Mouse (Mus musculus) liver, embryonic 11.5 days (tissue): Measurements from ENCODE around the gene Pvalb. TPM values are rescaled to one million over a fixed set of nuclear protein-coding genes. Genes with fewer than 3 reads are reported as not detected.

ENCODE experiments used
- ATAC-seq: fragments of 200-750 bp; cut with Nextera tagmentation; replicated peaks from 2 replicates; pipeline ENCODE4 v1.8.0; 2017; ENCODE audit warnings: moderate number of reproducible peaks, mild to moderate bottlenecking, moderate TSS enrichment, moderate library complexity; ENCODE audit not compliant: low FRiP score
- DNase-seq: peaks from one replicate; pipeline ENCODE4 v3.0.0-alpha.2; 2017; ENCODE audit warnings: low spot score
- H3K27ac ChIP-seq: fragments of 300-500 bp; sonication (generic); 2 replicates; pipeline ENCODE4 v1.5.1; 2014; ENCODE audit warnings: mild to moderate bottlenecking, low read depth, low read length, control low read depth
- H3K27me3 ChIP-seq: fragments of 300-500 bp; sonication (generic); replicated peaks from 2 replicates; pipeline ENCODE4 v1.6.1; 2014; ENCODE audit warnings: low read length, mixed read lengths; ENCODE audit not compliant: control insufficient read depth, insufficient read depth
- H3K36me3 ChIP-seq: fragments of 300-500 bp; sonication (generic); 2 replicates; pipeline ENCODE4 v1.6.1; 2014; ENCODE audit warnings: mild to moderate bottlenecking, low read length, moderate library complexity, mixed read lengths; ENCODE audit not compliant: control insufficient read depth, insufficient read depth
- H3K4me1 ChIP-seq: fragments of 300-500 bp; sonication (generic); replicated peaks from 2 replicates; pipeline ENCODE4 v1.6.1; 2014; ENCODE audit warnings: low read length, mixed read lengths; ENCODE audit not compliant: control insufficient read depth, insufficient read depth
- H3K4me2 ChIP-seq: fragments of 300-500 bp; sonication (generic); 2 replicates; pipeline ENCODE4 v1.6.1; 2014; ENCODE audit warnings: mild to moderate bottlenecking, control low read depth, moderate library complexity
- H3K4me3 ChIP-seq: fragments of 300-500 bp; sonication (generic); 2 replicates; pipeline ENCODE4 v1.5.1; 2014; ENCODE audit warnings: low read depth, low read length, control low read depth
- H3K9ac ChIP-seq: fragments of 300-500 bp; sonication (generic); 2 replicates; pipeline ENCODE4 v1.6.1; 2014; ENCODE audit warnings: low read depth, low read length, control low read depth
- H3K9me3 ChIP-seq: fragments of 300-500 bp; sonication (generic); 2 replicates; pipeline ENCODE4 v1.6.1; 2016; ENCODE audit warnings: low read length, inconsistent platforms, mixed read lengths; ENCODE audit not compliant: control insufficient read depth
- WGBS: fragments of 180-500 bp; shearing (Covaris S2); extraction: QIAGEN DNeasy Blood & Tissue Kit; methylation state at CpG from one replicate; pipeline ENCODE4 v1.1.7; 2014; 5-methylcytosine and 5-hydroxymethylcytosine counted together
- polyA plus RNA-seq: library from polyadenylated mRNA; unstranded; fragments of >200 nt; fragmentation: Nextera tagmentation; extraction: Ambion mirVana; gene quantifications from 2 replicates; pipeline ENCODE4 v1.2.1, GENCODE M21; 2014

The Pvalb gene
- polyA plus RNA-seq, 1 experiment from 2014 or later, result not detected

GRCm38 (mm10) chr15:78210203-78210602 is 4.0 kb upstream of the Pvalb start:
- no peak for DNase-seq
- no peak for ATAC-seq
- H3K4me3 ChIP-seq, result no peak overlapping the region
- no peaks in the 10 kb centered on the region for H3K4me1 ChIP-seq
- no peak overlapping the region for H3K27ac ChIP-seq
- H3K9me3 ChIP-seq, result no peaks in the 10 kb centered on the region
- H3K9ac ChIP-seq, result no peak overlapping the region
- peaks cover 16% of the 10 kb centered on the region for H3K27me3 ChIP-seq
- H3K36me3 ChIP-seq, result no peaks in the 10 kb centered on the region
- H3K4me2 ChIP-seq, result no peak overlapping the region
- 81% methylated on average over 4 of the region's 4 CpGs for WGBS

GRCm38 (mm10) chr15:78205192-78205591 is 1.0 kb downstream of the Pvalb start:
- Histone ChIP-seq H3K9me3 (no peaks in the 10 kb centered on the region), H3K36me3 (no peaks in the 10 kb centered on the region), H3K27ac (no peak overlapping the region), H3K27me3 (peaks cover 53% of the 10 kb centered on the region), H3K4me3 (no peak overlapping the region), H3K4me1 (no peaks in the 10 kb centered on the region), H3K9ac (no peak overlapping the region), H3K4me2 (no peak overlapping the region)
- ATAC-seq (no peak), DNase-seq (no peak)
- 35% methylated on average over 3 of the region's 3 CpGs for WGBS

- no peak for ATAC-seq
- H3K9ac ChIP-seq, result no peak overlapping the region
- WGBS, result 3% methylated on average over 41 of the region's 41 CpGs
- no peaks in the 10 kb centered on the region for H3K36me3 ChIP-seq
- H3K4me2 ChIP-seq, result peak overlapping the region; percentile 59
- no peaks in the 10 kb centered on the region for H3K9me3 ChIP-seq
- H3K27me3 ChIP-seq, result peaks cover 57% of the 10 kb centered on the region
- no peak overlapping the region for H3K27ac ChIP-seq
- no peak overlapping the region for H3K4me3 ChIP-seq
- DNase-seq, result peak; percentile 44
- H3K4me1 ChIP-seq, result no peaks in the 10 kb centered on the region
Measured at GRCm38 (mm10) chr15:78204053-78204847, 1.9 kb downstream of the Pvalb start.

GRCm38 (mm10) chr15:78195096-78195880 is 10.9 kb downstream of the Pvalb start:
- H3K27me3 ChIP-seq, result peaks cover 5% of the 10 kb centered on the region

GRCm38 (mm10) chr15:78194320-78194719 is 11.9 kb downstream of the Pvalb start:
- 71% methylated on average over 3 of the region's 3 CpGs for WGBS

More at GRCm38 (mm10) chr15:78195096-78195880, 10.9 kb downstream of the Pvalb start:
- no peak overlapping the region for H3K27ac ChIP-seq
- no peaks in the 10 kb centered on the region for H3K4me1 ChIP-seq
- no peak overlapping the region for H3K4me3 ChIP-seq
- H3K36me3 ChIP-seq, result no peaks in the 10 kb centered on the region
- no peak for DNase-seq
- WGBS, result 68% methylated on average over 28 of the region's 28 CpGs
- no peak for ATAC-seq
- H3K9me3 ChIP-seq, result no peaks in the 10 kb centered on the region
- H3K4me2 ChIP-seq, result no peak overlapping the region
- H3K9ac ChIP-seq, result no peak overlapping the region

GRCm38 (mm10) chr15:78189636-78190035 is 16.6 kb downstream of the Pvalb start:
- Histone ChIP-seq H3K9me3 (no peaks in the 10 kb centered on the region), H3K27ac (no peak overlapping the region), H3K4me3 (no peak overlapping the region), H3K27me3 (no peaks in the 10 kb centered on the region; the same call in 1 of the 2 replicates), H3K9ac (no peak overlapping the region), H3K4me2 (no peak overlapping the region), H3K36me3 (no peaks in the 10 kb centered on the region), H3K4me1 (no peaks in the 10 kb centered on the region)
- no peak for DNase-seq
- ATAC-seq, result no peak
- WGBS, result 87% methylated on average over 7 of the region's 7 CpGs

More at GRCm38 (mm10) chr15:78194320-78194719, 11.9 kb downstream of the Pvalb start:
- Histone ChIP-seq H3K4me1 (no peaks in the 10 kb centered on the region), H3K4me3 (no peak overlapping the region), H3K27ac (no peak overlapping the region), H3K27me3 (peaks cover 2% of the 10 kb centered on the region), H3K36me3 (no peaks in the 10 kb centered on the region), H3K9ac (no peak overlapping the region), H3K4me2 (no peak overlapping the region), H3K9me3 (no peaks in the 10 kb centered on the region)
- ATAC-seq (no peak), DNase-seq (no peak)

- no peak overlapping the region for H3K9ac ChIP-seq
Measured at GRCm38 (mm10) chr15:78188546-78188945, 17.7 kb downstream of the Pvalb start.

GRCm38 (mm10) chr15:78186906-78187305 is 19.3 kb downstream of the Pvalb start:
- H3K27ac ChIP-seq, result no peak overlapping the region
- no peaks in the 10 kb centered on the region; the same call in none of the 2 replicates for H3K27me3 ChIP-seq
- no peaks in the 10 kb centered on the region for H3K36me3 ChIP-seq
- 73% methylated on average over 5 of the region's 5 CpGs for WGBS
- H3K9me3 ChIP-seq, result no peaks in the 10 kb centered on the region
- no peak overlapping the region for H3K4me3 ChIP-seq
- DNase-seq (no peak), ATAC-seq (no peak)
- H3K9ac ChIP-seq, result no peak overlapping the region
- H3K4me1 ChIP-seq, result no peaks in the 10 kb centered on the region
- no peak overlapping the region for H3K4me2 ChIP-seq

More at GRCm38 (mm10) chr15:78188546-78188945, 17.7 kb downstream of the Pvalb start:
- no peaks in the 10 kb centered on the region for H3K4me1 ChIP-seq
- H3K4me3 ChIP-seq, result no peak overlapping the region
- WGBS, result 73% methylated on average over 3 of the region's 3 CpGs
- H3K27ac ChIP-seq, result no peak overlapping the region
- H3K9me3 ChIP-seq, result no peaks in the 10 kb centered on the region
- ATAC-seq (no peak), DNase-seq (no peak)
- H3K36me3 ChIP-seq, result no peaks in the 10 kb centered on the region
- no peak overlapping the region for H3K4me2 ChIP-seq
- no peaks in the 10 kb centered on the region; the same call in 1 of the 2 replicates for H3K27me3 ChIP-seq
